Mouse (Mus musculus) liver, postnatal 0 days (tissue): ENCODE results near the gene Gm14548. TPM values are rescaled to one million over a fixed set of nuclear protein-coding genes. Genes with fewer than 3 reads are reported as not detected.
A peak's percentile ranks its signal among the peaks of the same experiment; 100 is the strongest.
"Not testable (repeated sequence)": the region's sequence is repeated elsewhere in the genome, so short reads cannot be mapped to it uniquely, and the experiment has no call there.

Experiments
- ATAC-seq: fragments of 200-750 bp; cut with Nextera tagmentation; 2 replicates; pipeline ENCODE4 v1.8.0; 2017; ENCODE audit warnings: mild to moderate bottlenecking, moderate library complexity
- DNase-seq: peaks from one replicate; pipeline ENCODE4 v3.0.0-alpha.2; 2016
- H3K27ac ChIP-seq: fragments of 300-500 bp; sonication (generic); 2 replicates; pipeline ENCODE4 v1.5.1; 2014; ENCODE audit warnings: antibody characterized with exemption, moderate library complexity, mild to moderate bottlenecking, low read depth
- H3K27me3 ChIP-seq: fragments of 300-500 bp; sonication (generic); 2 replicates; pipeline ENCODE4 v1.6.1; 2014; ENCODE audit warnings: low read length, control low read depth, mixed read lengths; ENCODE audit not compliant: insufficient read depth
- H3K36me3 ChIP-seq: fragments of 300-500 bp; sonication (generic); replicated peaks from 2 replicates; pipeline ENCODE4 v1.6.1; 2014; ENCODE audit warnings: mild to moderate bottlenecking, control low read depth, low read length, moderate library complexity, mixed read lengths; ENCODE audit not compliant: insufficient read depth
- H3K4me1 ChIP-seq: fragments of 300-500 bp; sonication (generic); 2 replicates; pipeline ENCODE4 v1.6.1; 2014; ENCODE audit warnings: antibody characterized with exemption, mild to moderate bottlenecking, control low read depth; ENCODE audit not compliant: insufficient read depth
- H3K4me2 ChIP-seq: fragments of 300-500 bp; sonication (generic); 2 replicates; pipeline ENCODE4 v1.6.1; 2014; ENCODE audit warnings: low read depth, mild to moderate bottlenecking, low read length, moderate library complexity, mixed read lengths
- H3K4me3 ChIP-seq: fragments of 300-500 bp; sonication (generic); 2 replicates; pipeline ENCODE4 v1.5.1; 2014; ENCODE audit warnings: low read depth, low read length
- H3K9ac ChIP-seq: fragments of 300-500 bp; sonication (generic); replicated peaks from 2 replicates; pipeline ENCODE4 v1.6.1; 2014; ENCODE audit warnings: mild to moderate bottlenecking, moderate library complexity
- H3K9me3 ChIP-seq: fragments of 300-500 bp; sonication (generic); 2 replicates; pipeline ENCODE4 v1.6.1; 2016; ENCODE audit warnings: mild to moderate bottlenecking, control low read depth, low read length, mixed read lengths
- CTCF ChIP-seq: sonication (generic); IDR thresholded peaks from 2 replicates; pipeline ENCODE4 v1.5.1; 2016; ENCODE audit warnings: antibody characterized with exemption, low read depth
- EP300 ChIP-seq: IDR thresholded peaks from 2 replicates; pipeline ENCODE4 v1.6.1; 2016; ENCODE audit warnings: antibody characterized with exemption, low read depth, mild to moderate bottlenecking
- WGBS: fragments of 180-500 bp; shearing (Covaris S2); extraction: QIAGEN DNeasy Blood & Tissue Kit; methylation state at CpG from one replicate; pipeline ENCODE4 v1.1.7; 2014; ENCODE audit not compliant: insufficient replicate concordance; 5-methylcytosine and 5-hydroxymethylcytosine counted together
- polyA plus RNA-seq: library from polyadenylated mRNA; unstranded; fragments of >200 nt; fragmentation: Nextera tagmentation; extraction: Ambion mirVana; gene quantifications from 2 replicates; pipeline ENCODE4 v1.2.1, GENCODE M21; 2015

Gene Gm14548
- polyA plus RNA-seq, 1 experiment from 2014 or later, result 1.6 TPM

DNA sequence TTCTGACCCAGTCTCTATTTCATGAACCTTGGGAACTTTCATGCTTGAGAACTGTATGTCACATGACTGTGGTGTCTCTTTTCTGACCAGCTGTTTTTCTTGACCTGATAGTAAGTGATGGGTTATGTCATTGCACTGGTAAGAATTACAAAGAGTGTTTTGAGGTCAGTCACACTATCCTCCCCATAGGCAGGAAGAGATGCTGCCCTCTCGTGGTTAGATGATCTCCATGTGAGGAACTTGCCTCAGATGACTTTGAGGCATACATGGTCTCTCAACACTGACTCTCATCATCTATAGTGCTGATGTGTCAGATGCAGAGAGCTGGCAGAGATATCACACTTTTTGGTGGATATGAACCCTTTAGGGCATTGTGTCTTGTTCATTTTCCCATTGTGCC lies 5.8 kb upstream of the Gm14548 start:
- Histone ChIP-seq H3K9ac (no peak overlapping the region), H3K4me3 (no peak overlapping the region), H3K27me3 (no peaks in the 10 kb centered on the region), H3K36me3 (no peaks in the 10 kb centered on the region), H3K4me1 (no peaks in the 10 kb centered on the region), H3K4me2 (no peak overlapping the region), H3K27ac (no peak overlapping the region), H3K9me3 (no peaks in the 10 kb centered on the region)
- DNase-seq (peak; percentile 16), ATAC-seq (no peak)
- TF ChIP-seq EP300, result no peak
- TF ChIP-seq CTCF, result peak; percentile 58
- WGBS, result 9% methylated on average over 1 of the region's 1 CpGs

DNA sequence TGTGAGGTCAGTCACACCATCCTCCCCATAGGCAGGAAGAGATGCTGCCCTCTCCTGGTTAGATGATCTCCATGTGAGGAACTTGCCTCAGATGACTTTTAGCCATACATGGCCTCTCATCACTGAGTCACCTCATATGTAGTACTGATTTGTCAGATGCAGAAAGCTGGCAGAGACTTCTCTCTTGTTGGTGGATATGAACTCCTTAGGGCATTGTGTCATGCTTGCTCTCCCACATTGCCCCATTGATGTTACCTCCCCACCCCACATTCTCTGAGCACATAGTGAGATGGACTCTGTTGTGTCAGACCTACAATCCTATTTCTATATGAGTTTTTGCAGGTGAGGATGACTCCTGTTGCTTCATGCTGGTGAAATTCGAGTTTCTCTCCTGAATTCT lies 22.9 kb downstream of the Gm14548 start:
- ATAC-seq, H3K4me2 ChIP-seq: not testable (repeated sequence)
- no CpG with 5 or more reads among the region's 1 CpGs for WGBS

DNA sequence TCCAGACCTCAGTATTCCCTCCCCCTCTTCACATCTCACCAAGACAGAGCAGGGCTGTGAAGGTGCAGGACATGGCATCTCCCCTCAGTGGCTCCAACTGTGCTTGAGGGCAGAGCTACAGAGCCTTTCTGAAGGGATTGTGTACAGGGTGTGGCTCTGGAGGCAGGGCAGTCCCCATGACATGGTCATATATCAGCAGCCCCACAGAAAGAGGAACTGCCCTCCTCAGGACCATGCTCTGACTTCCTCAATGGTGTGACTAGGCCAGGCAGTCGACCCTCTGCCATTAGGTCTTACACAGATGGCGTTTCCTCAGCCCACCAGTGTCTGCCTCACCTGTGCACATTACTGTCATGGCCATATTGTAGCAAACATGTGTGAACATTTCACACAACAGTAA lies 53.0 kb downstream of the Gm14548 start, which contains the start of gene Pira2:
Pira2 (minus strand) TSS at position 101 of the 400 bp plus-strand sequence.
- WGBS, result no CpG with 5 or more reads among the region's 2 CpGs

More for the DNA sequence above, 22.9 kb downstream of the Gm14548 start:
- not testable (repeated sequence) for DNase-seq, H3K9me3 ChIP-seq, H3K27me3 ChIP-seq, H3K27ac ChIP-seq, H3K9ac ChIP-seq, H3K4me1 ChIP-seq, H3K36me3 ChIP-seq, H3K4me3 ChIP-seq

GRCm38 (mm10) chr7:3837854-3838253 lies 60.1 kb downstream of the Gm14548 start:
- not testable (repeated sequence) for H3K4me2 ChIP-seq, DNase-seq, H3K27ac ChIP-seq, H3K27me3 ChIP-seq, H3K9ac ChIP-seq, H3K4me1 ChIP-seq, H3K4me3 ChIP-seq, ATAC-seq, H3K36me3 ChIP-seq, H3K9me3 ChIP-seq
- no CpG with 5 or more reads among the region's 1 CpGs for WGBS

More for the DNA sequence above, 53.0 kb downstream of the Gm14548 start, which contains the start of gene Pira2:
- ATAC-seq, H3K27me3 ChIP-seq, H3K4me3 ChIP-seq, H3K9ac ChIP-seq, H3K4me2 ChIP-seq, H3K27ac ChIP-seq, H3K9me3 ChIP-seq, DNase-seq, H3K36me3 ChIP-seq, H3K4me1 ChIP-seq: not testable (repeated sequence)

Other genes with a start within 250 kb of the Gm14548 start
- 7.0 and 7.8 TPM in 2 replicates for gene Leng1, start 232.3 kb downstream of the Gm14548 start, polyA plus RNA-seq
- gene Tmc4, start 220.6 kb downstream of the Gm14548 start, polyA plus RNA-seq, result 4.7 and 5.0 TPM in 2 replicates
- gene Tsen34, start 205.3 kb downstream of the Gm14548 start, polyA plus RNA-seq, result 46.1 and 50.9 TPM in 2 replicates
- gene Mboat7, start 204.6 kb downstream of the Gm14548 start, polyA plus RNA-seq, result 14.8 and 16.1 TPM in 2 replicates
- 859 and 872 TPM in 2 replicates for gene Rps9, start 194.1 kb downstream of the Gm14548 start, polyA plus RNA-seq
- 5.6 and 7.0 TPM in 2 replicates for gene Pirb, start 177.7 kb downstream of the Gm14548 start, polyA plus RNA-seq
- gene Gm15448, start 72.4 kb downstream of the Gm14548 start, polyA plus RNA-seq, result 0.12 TPM in 1 of 2 replicates, not detected in the other
- gene Pira2, start 53.1 kb downstream of the Gm14548 start, polyA plus RNA-seq, result 2.0 and 2.8 TPM in 2 replicates
- gene Lilra6, start 17.4 kb upstream of the Gm14548 start, polyA plus RNA-seq, result 0.73 and 1.2 TPM in 2 replicates
- 5.0 and 5.3 TPM in 2 replicates for gene Lair1, start 165.1 kb upstream of the Gm14548 start, polyA plus RNA-seq
- 1.9 and 3.2 TPM in 2 replicates for gene Ttyh1, start 221.3 kb upstream of the Gm14548 start, polyA plus RNA-seq
- 9.1 and 9.7 TPM in 2 replicates for gene Leng8, start 238.9 kb upstream of the Gm14548 start, polyA plus RNA-seq